In genomic region chr2:70159543-70159942, GRCm38 (mm10) we compare ENCODE assay signal across 19 mouse cellular contexts.
DNase-seq lines count a peak whose midpoint lies in the region; ATAC-seq lines count a peak whose summit lies in the region.
"Had no signal": no experiment of that assay in that cellular context is flagged by ENCODE, and none has a peak within 500 bp of the region (broad histone marks: within the 10 kb centered on the region; RNA-seq: fewer than 3 reads in every experiment).

No protein-coding gene starts in this region.

- H3K4me2 ChIP-seq in midbrain, embryonic 16.5 days (ENCODE audit: low read length), result no peak overlapping the region
- no peak overlapping the region for H3K4me2 ChIP-seq in midbrain, embryonic 15.5 days
- H3K4me2 ChIP-seq: liver, embryonic 11.5 days; lung, embryonic 15.5 days; midbrain, embryonic 13.5 days; neural tube, embryonic 12.5 days had no signal

- no peak overlapping the region for H3K9ac ChIP-seq in midbrain, embryonic 16.5 days (ENCODE audit: low read depth, low read length)
- no peak overlapping the region for H3K9ac ChIP-seq in midbrain, embryonic 15.5 days
- H3K9ac ChIP-seq: lung, embryonic 15.5 days; midbrain, embryonic 13.5 days; neural tube, embryonic 12.5 days had no signal

- no peaks in the 10 kb centered on the region for H3K27me3 ChIP-seq in midbrain, embryonic 16.5 days (ENCODE audit: control insufficient read depth, insufficient read depth, low read depth, low read length)
- H3K27me3 ChIP-seq in midbrain, embryonic 15.5 days (replicated peaks), result no peaks in the 10 kb centered on the region; the same call in 1 of the 2 replicates
- peaks cover 14% of the 10 kb centered on the region; the same call in 1 of the 2 replicates for H3K27me3 ChIP-seq in forebrain, embryonic 10.5 days (ENCODE audit: poor library complexity, severe bottlenecking)
- H3K27me3 ChIP-seq: lung, embryonic 15.5 days; midbrain, embryonic 13.5 days; neural tube, embryonic 12.5 days had no signal

- WGBS in midbrain, embryonic 16.5 days, result 30% methylated on average over 8 of the region's 8 CpGs
- WGBS in midbrain, embryonic 15.5 days, result 29% methylated on average over 8 of the region's 8 CpGs
- 20% methylated on average over 8 of the region's 8 CpGs for WGBS in forebrain, embryonic 10.5 days

- H3K27ac ChIP-seq in midbrain, embryonic 16.5 days (ENCODE audit: low read length), result peak overlapping the region; percentile 28; the same call in 1 of the 2 replicates
- no peak overlapping the region for H3K27ac ChIP-seq in midbrain, embryonic 15.5 days
- H3K27ac ChIP-seq in forebrain, embryonic 10.5 days, result peak overlapping the region; percentile 53; the same call in 1 of the 2 replicates
- H3K27ac ChIP-seq: heart, adult 2 months; lung, embryonic 15.5 days; midbrain, embryonic 13.5 days; neural tube, embryonic 12.5 days; stomach, postnatal 0 days had no signal

- peak; percentile 49 for DNase-seq in heart, adult 11 months
- no peak for DNase-seq in heart, adult 8-10 months (ENCODE audit: low spot score)
- DNase-seq in forebrain, embryonic 10.5 days (ENCODE audit: extremely low spot score, low spot score), result peak; percentile 25
- peak; percentile 58 for DNase-seq in retina, embryonic 14.5 days (ENCODE audit: low spot score)
- DNase-seq in cerebellum, adult 9-11 months, result no peak
- no peak for DNase-seq in gastrocnemius, adult 8-10 months (ENCODE audit: low spot score in 2 of 2)
- DNase-seq: cerebellum, adult 11-12 months; heart, adult 2 months; heart, postnatal 10 days; kidney, adult 8-10 months; thymus, postnatal 25 days had no signal

- no peaks in the 10 kb centered on the region for H3K36me3 ChIP-seq in midbrain, embryonic 16.5 days (ENCODE audit: control insufficient read depth, insufficient read depth, low read length)
- H3K36me3 ChIP-seq in midbrain, embryonic 15.5 days (replicated peaks), result no peaks in the 10 kb centered on the region
- H3K36me3 ChIP-seq in forebrain, embryonic 10.5 days (replicated peaks), result no peaks in the 10 kb centered on the region
- H3K36me3 ChIP-seq: lung, embryonic 15.5 days; midbrain, embryonic 13.5 days; neural tube, embryonic 12.5 days had no signal

- no peaks in the 10 kb centered on the region; the same call in 1 of the 2 replicates for H3K9me3 ChIP-seq in midbrain, embryonic 16.5 days (replicated peaks; ENCODE audit: control insufficient read depth, low read length, poor library complexity, severe bottlenecking)
- no peaks in the 10 kb centered on the region for H3K9me3 ChIP-seq in midbrain, embryonic 15.5 days
- H3K9me3 ChIP-seq in forebrain, embryonic 10.5 days, result no peaks in the 10 kb centered on the region
- H3K9me3 ChIP-seq: lung, embryonic 15.5 days; midbrain, embryonic 13.5 days; neural tube, embryonic 12.5 days had no signal

- no peak overlapping the region for H3K4me3 ChIP-seq in midbrain, embryonic 16.5 days (ENCODE audit: low read depth, low read length)
- no peak overlapping the region for H3K4me3 ChIP-seq in midbrain, embryonic 15.5 days
- no peak overlapping the region for H3K4me3 ChIP-seq in forebrain, embryonic 10.5 days
- H3K4me3 ChIP-seq: heart, adult 2 months; lung, embryonic 15.5 days; midbrain, embryonic 13.5 days; neural tube, embryonic 12.5 days had no signal

- H3K4me1 ChIP-seq in midbrain, embryonic 16.5 days (ENCODE audit: control insufficient read depth, insufficient read depth, low read length), result peaks cover 17% of the 10 kb centered on the region
- H3K4me1 ChIP-seq in midbrain, embryonic 15.5 days, result peaks cover 28% of the 10 kb centered on the region
- H3K4me1 ChIP-seq in forebrain, embryonic 10.5 days, result peaks cover 18% of the 10 kb centered on the region
- H3K4me1 ChIP-seq: lung, embryonic 15.5 days; neural tube, embryonic 12.5 days had no signal

- no peak for ATAC-seq in midbrain, embryonic 16.5 days
- ATAC-seq in midbrain, embryonic 15.5 days (replicated peaks), result no peak
- ATAC-seq: hindbrain, embryonic 16.5 days; midbrain, embryonic 13.5 days had no signal

Comparison
In these comparisons a context has a peak if more than half of its experiments do, and no peak if none do; other contexts are left out.
1. DNase-seq: peak in heart, adult 11 months (single experiment), forebrain, embryonic 10.5 days (single experiment) and retina, embryonic 14.5 days (single experiment); none in heart, adult 8-10 months (single experiment), cerebellum, adult 9-11 months (single experiment) and gastrocnemius, adult 8-10 months (0 of 2).